Mouse (Mus musculus): ENCODE measurements at regions not wholly inside any gene's neighbourhood (a gene's known extent, or its start where the extent isn't known, plus 50 kb on each side); places are given as distances from the start of the nearest gene placed in this dataset.

- no peak for TF ChIP-seq CTCF (conservative IDR thresholded peaks at IDR 0.05; ENCODE audit: insufficient read depth, insufficient read length, low read depth, low read length)
- TF ChIP-seq POLR2A (IDR thresholded peaks at IDR 0.05; ENCODE audit: low read depth, low read length), result no peak
Measured at GRCm38 (mm10) chr6:28986756-28987155, 73.3 kb upstream of the Lep start.
